In the genomic region with DNA sequence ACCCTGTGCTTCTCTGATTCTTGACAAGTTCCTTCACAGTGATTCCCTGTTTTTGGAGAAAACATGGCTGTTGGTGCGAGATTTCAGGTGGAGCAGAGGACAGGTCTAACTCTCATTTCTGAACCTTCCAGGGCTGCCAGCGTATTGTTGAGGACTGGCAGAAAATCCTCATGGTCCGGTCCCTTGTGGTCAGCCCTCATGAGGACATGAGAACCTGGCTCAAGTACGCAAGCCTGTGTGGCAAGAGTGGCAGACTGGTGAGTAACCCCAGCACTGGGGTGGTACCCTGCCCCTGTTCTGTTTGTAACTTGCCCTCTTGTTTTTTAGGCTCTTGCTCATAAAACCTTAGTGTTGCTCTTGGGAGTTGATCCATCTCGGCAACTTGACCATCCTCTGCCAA, we compare ENCODE assay signal across 19 mouse cellular contexts. TPM values are rescaled to one million over a fixed set of nuclear protein-coding genes. Genes with fewer than 3 reads are reported as not detected.
"Had no signal": no experiment of that assay in that cellular context is flagged by ENCODE, and none has a peak within 500 bp of the region (broad histone marks: within the 10 kb centered on the region; RNA-seq: fewer than 3 reads in every experiment).

No protein-coding gene starts in this region.

- ATAC-seq: midbrain, embryonic 16.5 days had no signal

- DNase-seq: kidney, postnatal 25 days; layer of hippocampus, adult 9-11 months; liver, embryonic 13.5 days; lung, adult 2 months; lung, postnatal 14 days; lung, postnatal 4 days; thymus, adult 18-20 months; thymus, postnatal 36 days had no signal

- H3K4me3 ChIP-seq: layer of hippocampus, adult 2 months; liver, embryonic 13.5 days; midbrain, embryonic 12.5 days; myocyte; neural tube, embryonic 13.5 days had no signal

- H3K9ac ChIP-seq: liver, embryonic 13.5 days; midbrain, embryonic 12.5 days; neural tube, embryonic 13.5 days had no signal

- H3K27ac ChIP-seq: kidney, postnatal 0 days; layer of hippocampus, adult 2 months; liver, embryonic 13.5 days; midbrain, embryonic 12.5 days; neural tube, embryonic 13.5 days had no signal

- H3K4me2 ChIP-seq: liver, embryonic 13.5 days; midbrain, embryonic 12.5 days; neural tube, embryonic 13.5 days had no signal

- H3K4me1 ChIP-seq: liver, embryonic 13.5 days; midbrain, embryonic 12.5 days; neural tube, embryonic 13.5 days had no signal

- H3K9me3 ChIP-seq: liver, embryonic 13.5 days; midbrain, embryonic 12.5 days; neural tube, embryonic 13.5 days had no signal

- H3K27me3 ChIP-seq: liver, embryonic 13.5 days; midbrain, embryonic 12.5 days; neural tube, embryonic 13.5 days had no signal

RNA-seq across cellular contexts. Expression of a gene that starts 30.1 kb away (rescaled TPM):
- total RNA-seq: megakaryocyte progenitor cell, adult 5-6 weeks; megakaryocyte-erythroid progenitor cell, adult 5-6 weeks; monocyte, adult 5-6 weeks; neutrophil, adult 5-6 weeks had no signal
- polyA plus RNA-seq: small intestine, adult 2 months had no signal
